Mouse (Mus musculus) lung, embryonic 14.5 days (tissue): ENCODE measurements at regions not wholly inside any gene's neighbourhood (a gene's known extent, or its start where the extent isn't known, plus 50 kb on each side); places are given as distances from the start of the nearest gene placed in this dataset.
A peak's percentile ranks its signal among the peaks of the same experiment; 100 is the strongest.

ENCODE experiments used
- ATAC-seq: fragments of 200-750 bp; cut with Nextera tagmentation; 2 replicates; pipeline ENCODE4 v1.8.0; 2017; ENCODE audit warnings: mild to moderate bottlenecking, moderate TSS enrichment, moderate library complexity; ENCODE audit not compliant: insufficient read depth
- DNase-seq: peaks from one replicate; pipeline ENCODE4 v3.0.0-alpha.2; 2015
- H3K27ac ChIP-seq: fragments of 300-500 bp; sonication (generic); 2 replicates; pipeline ENCODE4 v1.5.1; 2014; ENCODE audit warnings: low read depth, mild to moderate bottlenecking, moderate library complexity
- H3K27me3 ChIP-seq: fragments of 300-500 bp; sonication (generic); 2 replicates; pipeline ENCODE4 v1.6.1; 2014; ENCODE audit warnings: low read length, control low read depth; ENCODE audit not compliant: insufficient read depth
- H3K36me3 ChIP-seq: fragments of 300-500 bp; sonication (generic); 2 replicates; pipeline ENCODE4 v1.6.1; 2014; ENCODE audit warnings: control low read depth; ENCODE audit not compliant: insufficient read depth
- H3K4me1 ChIP-seq: fragments of 300-500 bp; sonication (generic); 2 replicates; pipeline ENCODE4 v1.6.1; 2014; ENCODE audit warnings: antibody characterized with exemption, control low read depth; ENCODE audit not compliant: insufficient read depth
- H3K4me2 ChIP-seq: fragments of 300-500 bp; sonication (generic); 2 replicates; pipeline ENCODE4 v1.6.1; 2014; ENCODE audit warnings: mild to moderate bottlenecking
- H3K4me3 ChIP-seq: fragments of 300-500 bp; sonication (generic); 2 replicates; pipeline ENCODE4 v1.5.1; 2014; ENCODE audit warnings: low read depth, low read length
- H3K9ac ChIP-seq: fragments of 300-500 bp; sonication (generic); 2 replicates; pipeline ENCODE4 v1.6.1; 2014
- H3K9me3 ChIP-seq: fragments of 300-500 bp; sonication (generic); 2 replicates; pipeline ENCODE4 v1.6.1; 2016; ENCODE audit warnings: low read depth, low read length, control low read depth
- CTCF ChIP-seq: IDR thresholded peaks from 2 replicates; pipeline ENCODE4 v1.5.1; 2016; ENCODE audit warnings: antibody characterized with exemption, low read depth
- WGBS: fragments of 180-500 bp; shearing (Covaris S2); extraction: QIAGEN DNeasy Blood & Tissue Kit; methylation state at CpG from one replicate; pipeline ENCODE4 v1.1.7; 2014; 5-methylcytosine and 5-hydroxymethylcytosine counted together

GRCm38 (mm10) chr12:99643016-99643415 lies 79.6 kb upstream of the Foxn3 start:
- ATAC-seq = no peak
- TF ChIP-seq CTCF = no peak
- no peaks in the 10 kb centered on the region for H3K27me3 ChIP-seq
- DNase-seq = no peak
- no peaks in the 10 kb centered on the region for H3K4me1 ChIP-seq
- H3K4me2 ChIP-seq = no peak overlapping the region
- whole genome bisulfite sequencing = 96% methylated on average over 16 of the region's 16 CpGs
- H3K36me3 ChIP-seq = no peaks in the 10 kb centered on the region
- H3K4me3 ChIP-seq = no peak overlapping the region
- H3K9ac ChIP-seq = no peak overlapping the region
- H3K27ac ChIP-seq = no peak overlapping the region
- H3K9me3 ChIP-seq = peaks cover 4% of the 10 kb centered on the region; the same call in 1 of the 2 replicates

GRCm38 (mm10) chr12:99642131-99642895 lies 78.9 kb upstream of the Foxn3 start:
- Histone ChIP-seq H3K4me3 (no peak overlapping the region), H3K4me1 (no peaks in the 10 kb centered on the region), H3K9ac (no peak overlapping the region), H3K36me3 (no peaks in the 10 kb centered on the region), H3K9me3 (peaks cover 4% of the 10 kb centered on the region; the same call in 1 of the 2 replicates), H3K4me2 (no peak overlapping the region), H3K27ac (no peak overlapping the region), H3K27me3 (no peaks in the 10 kb centered on the region)
- DNase-seq = no peak
- no peak for ATAC-seq
- 84% methylated on average over 7 of the region's 7 CpGs for WGBS
- TF ChIP-seq CTCF = no peak

- ATAC-seq (no peak), DNase-seq (no peak)
- TF ChIP-seq CTCF = no peak
- Histone ChIP-seq H3K27ac (no peak overlapping the region), H3K9me3 (peaks cover 4% of the 10 kb centered on the region; the same call in 1 of the 2 replicates), H3K4me3 (no peak overlapping the region), H3K9ac (no peak overlapping the region), H3K4me1 (no peaks in the 10 kb centered on the region), H3K4me2 (peak overlapping the region; percentile 46), H3K36me3 (no peaks in the 10 kb centered on the region), H3K27me3 (no peaks in the 10 kb centered on the region)
- 49% methylated on average over 8 of the region's 9 CpGs for WGBS
Observed at GRCm38 (mm10) chr12:99641278-99641677, 77.9 kb upstream of the Foxn3 start.

DNA sequence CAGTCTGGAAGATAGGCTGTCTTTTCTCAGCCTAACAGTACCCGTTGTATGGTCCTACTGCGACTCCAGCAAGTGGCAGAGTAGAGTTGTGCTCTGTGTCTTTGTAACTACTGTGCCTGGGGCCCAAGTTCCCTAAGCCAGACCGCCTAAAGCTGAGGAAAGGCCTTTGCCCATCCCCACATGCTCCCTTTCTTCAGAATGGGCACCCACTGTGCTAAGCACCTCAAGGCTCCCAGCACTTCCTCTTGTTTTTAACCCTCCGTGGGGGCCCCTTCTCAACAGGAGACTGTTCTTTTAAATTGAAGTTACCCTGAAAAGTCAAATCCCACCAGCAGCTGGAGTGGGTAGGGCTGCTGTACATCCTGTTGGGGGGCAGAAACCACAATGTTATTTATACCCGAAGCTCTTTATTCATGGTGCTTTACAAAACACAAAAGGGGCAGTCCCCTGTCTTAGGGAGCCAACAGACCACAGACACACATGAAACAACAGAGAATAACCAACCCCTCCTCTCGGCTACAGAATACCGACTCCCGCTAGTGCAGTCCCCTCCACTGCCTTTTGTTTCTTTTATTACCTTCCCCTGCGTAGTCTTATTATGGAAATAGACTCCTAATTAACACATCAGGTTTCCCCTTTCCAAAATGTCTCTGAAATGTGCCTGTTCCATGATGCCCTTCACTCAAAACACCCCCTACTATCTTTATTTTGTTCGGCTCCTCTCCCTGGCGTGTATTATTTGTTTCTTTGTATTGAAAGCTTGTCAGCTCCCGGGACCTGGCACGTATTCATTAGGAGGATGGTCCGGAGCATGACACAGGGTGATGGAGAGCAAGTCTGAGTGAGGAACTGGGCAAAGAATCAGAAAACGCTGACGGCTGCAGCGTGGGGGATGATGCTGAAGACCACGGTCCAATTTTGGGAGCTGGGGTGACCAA lies 77.1 kb upstream of the Foxn3 start:
- Histone ChIP-seq H3K9me3 (peaks cover 4% of the 10 kb centered on the region; the same call in 1 of the 2 replicates), H3K4me1 (no peaks in the 10 kb centered on the region), H3K4me2 (peak overlapping the region; percentile 46), H3K9ac (no peak overlapping the region), H3K27me3 (no peaks in the 10 kb centered on the region), H3K27ac (no peak overlapping the region), H3K4me3 (no peak overlapping the region), H3K36me3 (no peaks in the 10 kb centered on the region)
- no peak for TF ChIP-seq CTCF
- 27% methylated on average over 18 of the region's 18 CpGs for WGBS
- ATAC-seq (no peak), DNase-seq (peak; percentile 49)

- Histone ChIP-seq H3K9ac (no peak overlapping the region), H3K27ac (no peak overlapping the region), H3K27me3 (no peaks in the 10 kb centered on the region), H3K4me3 (no peak overlapping the region), H3K9me3 (peaks cover 4% of the 10 kb centered on the region; the same call in 1 of the 2 replicates), H3K4me2 (no peak overlapping the region), H3K4me1 (no peaks in the 10 kb centered on the region), H3K36me3 (no peaks in the 10 kb centered on the region)
- ATAC-seq (no peak), DNase-seq (no peak)
- 45% methylated on average over 8 of the region's 8 CpGs for WGBS
- TF ChIP-seq CTCF = no peak
Observed at GRCm38 (mm10) chr12:99639847-99640213, 76.4 kb upstream of the Foxn3 start.

- DNase-seq (no peak), ATAC-seq (no peak)
- Histone ChIP-seq H3K27me3 (no peaks in the 10 kb centered on the region), H3K4me2 (no peak overlapping the region), H3K36me3 (no peaks in the 10 kb centered on the region), H3K9ac (no peak overlapping the region), H3K27ac (no peak overlapping the region), H3K4me3 (no peak overlapping the region), H3K9me3 (peaks cover 3% of the 10 kb centered on the region; the same call in 1 of the 2 replicates), H3K4me1 (no peaks in the 10 kb centered on the region)
- no peak for TF ChIP-seq CTCF
- 86% methylated on average over 3 of the region's 3 CpGs for WGBS
Observed at GRCm38 (mm10) chr12:99639118-99639517, 75.7 kb upstream of the Foxn3 start.

GRCm38 (mm10) chr12:99637986-99638385 lies 74.6 kb upstream of the Foxn3 start:
- H3K4me1 ChIP-seq = no peaks in the 10 kb centered on the region
- DNase-seq (no peak), ATAC-seq (no peak)
- H3K4me3 ChIP-seq = no peak overlapping the region
- H3K27ac ChIP-seq = no peak overlapping the region
- H3K4me2 ChIP-seq = no peak overlapping the region
- no peak for TF ChIP-seq CTCF
- H3K27me3 ChIP-seq = no peaks in the 10 kb centered on the region
- H3K36me3 ChIP-seq = no peaks in the 10 kb centered on the region
- WGBS = 71% methylated on average over 5 of the region's 5 CpGs
- H3K9ac ChIP-seq = no peak overlapping the region
- H3K9me3 ChIP-seq = no peaks in the 10 kb centered on the region
